Mouse (Mus musculus): ENCODE measurements at regions not wholly inside any gene's neighbourhood (a gene's known extent, or its start where the extent isn't known, plus 50 kb on each side); places are given as distances from the start of the nearest gene placed in this dataset.

- Histone ChIP-seq H3K4me1 (no peaks in the 10 kb centered on the region), H3K4me3 (no peak overlapping the region), H3K27ac (replicated peaks) (no peak overlapping the region), H3K4me2 (replicated peaks) (no peak overlapping the region), H3K27me3 (no peaks in the 10 kb centered on the region), H3K36me3 (no peaks in the 10 kb centered on the region), H3K9me3 (no peaks in the 10 kb centered on the region), H3K9ac (replicated peaks) (no peak overlapping the region)
- 87% methylated on average over 3 of the region's 3 CpGs for WGBS
- ATAC-seq (replicated peaks) = no peak
These were observed 197.9 kb upstream of the Arid1b start for GRCm38 (mm10) chr17:4796241-4796640.

GRCm38 (mm10) chr17:4804013-4804412 lies 190.1 kb upstream of the Arid1b start:
- Histone ChIP-seq H3K9me3 (no peaks in the 10 kb centered on the region), H3K27ac (replicated peaks) (no peak overlapping the region), H3K4me2 (replicated peaks) (no peak overlapping the region), H3K9ac (replicated peaks) (no peak overlapping the region), H3K4me3 (no peak overlapping the region), H3K4me1 (no peaks in the 10 kb centered on the region), H3K27me3 (no peaks in the 10 kb centered on the region), H3K36me3 (no peaks in the 10 kb centered on the region)
- WGBS = 81% methylated on average over 4 of the region's 4 CpGs
- ATAC-seq (replicated peaks) = no peak

GRCm38 (mm10) chr17:4806051-4806450 lies 188.1 kb upstream of the Arid1b start:
- Histone ChIP-seq H3K27me3 (no peaks in the 10 kb centered on the region), H3K36me3 (no peaks in the 10 kb centered on the region), H3K9me3 (no peaks in the 10 kb centered on the region), H3K4me3 (no peak overlapping the region), H3K9ac (replicated peaks) (no peak overlapping the region), H3K4me2 (replicated peaks) (no peak overlapping the region), H3K27ac (replicated peaks) (no peak overlapping the region), H3K4me1 (no peaks in the 10 kb centered on the region)
- 50% methylated on average over 5 of the region's 5 CpGs for WGBS
- no peak for ATAC-seq (replicated peaks)

- no peaks in the 10 kb centered on the region for H3K9me3 ChIP-seq
- no peak overlapping the region for H3K4me3 ChIP-seq
These were observed 185.2 kb upstream of the Arid1b start for GRCm38 (mm10) chr17:4808926-4809325.

GRCm38 (mm10) chr17:4813232-4813631 lies 180.9 kb upstream of the Arid1b start:
- Histone ChIP-seq H3K9me3 (peaks cover 3% of the 10 kb centered on the region; the same call in 1 of the 2 replicates), H3K36me3 (no peaks in the 10 kb centered on the region), H3K27me3 (no peaks in the 10 kb centered on the region), H3K4me3 (no peak overlapping the region), H3K9ac (replicated peaks) (no peak overlapping the region), H3K27ac (replicated peaks) (no peak overlapping the region), H3K4me2 (replicated peaks) (no peak overlapping the region), H3K4me1 (no peaks in the 10 kb centered on the region)
- 94% methylated on average over 3 of the region's 3 CpGs for WGBS
- no peak for ATAC-seq (replicated peaks)

More at GRCm38 (mm10) chr17:4808926-4809325, 185.2 kb upstream of the Arid1b start:
- WGBS = 93% methylated on average over 3 of the region's 3 CpGs
- Histone ChIP-seq H3K27ac (replicated peaks) (no peak overlapping the region), H3K4me1 (no peaks in the 10 kb centered on the region), H3K4me2 (replicated peaks) (no peak overlapping the region), H3K9ac (replicated peaks) (no peak overlapping the region), H3K27me3 (no peaks in the 10 kb centered on the region), H3K36me3 (no peaks in the 10 kb centered on the region)
- ATAC-seq (replicated peaks) = no peak

- Histone ChIP-seq H3K36me3 (no peaks in the 10 kb centered on the region), H3K27me3 (no peaks in the 10 kb centered on the region), H3K4me1 (no peaks in the 10 kb centered on the region), H3K4me2 (replicated peaks) (no peak overlapping the region), H3K9me3 (peaks cover 3% of the 10 kb centered on the region; the same call in 1 of the 2 replicates), H3K4me3 (no peak overlapping the region), H3K27ac (replicated peaks) (no peak overlapping the region), H3K9ac (replicated peaks) (no peak overlapping the region)
- WGBS = 82% methylated on average over 6 of the region's 6 CpGs
- no peak for ATAC-seq (replicated peaks)
These were observed 180.5 kb upstream of the Arid1b start for GRCm38 (mm10) chr17:4813666-4814065.

- no peak overlapping the region for H3K9ac ChIP-seq (replicated peaks)
- no peaks in the 10 kb centered on the region for H3K36me3 ChIP-seq
- no peaks in the 10 kb centered on the region for H3K9me3 ChIP-seq
- no peak overlapping the region for H3K27ac ChIP-seq (replicated peaks)
- 88% methylated on average over 8 of the region's 8 CpGs for WGBS
- H3K27me3 ChIP-seq = no peaks in the 10 kb centered on the region
- no peaks in the 10 kb centered on the region for H3K4me1 ChIP-seq
- no peak overlapping the region for H3K4me3 ChIP-seq
- ATAC-seq (replicated peaks) = no peak
- no peak overlapping the region for H3K4me2 ChIP-seq (replicated peaks)
These were observed 168.8 kb upstream of the Arid1b start for GRCm38 (mm10) chr17:4825221-4825895.

- no peak overlapping the region for H3K9ac ChIP-seq (replicated peaks)
- ATAC-seq (replicated peaks) = no peak
- H3K27me3 ChIP-seq = no peaks in the 10 kb centered on the region
- no peaks in the 10 kb centered on the region for H3K9me3 ChIP-seq
- H3K4me1 ChIP-seq = no peaks in the 10 kb centered on the region
- H3K27ac ChIP-seq (replicated peaks) = no peak overlapping the region
- H3K4me2 ChIP-seq (replicated peaks) = no peak overlapping the region
- WGBS = 80% methylated on average over 7 of the region's 7 CpGs
- no peak overlapping the region for H3K4me3 ChIP-seq
- no peaks in the 10 kb centered on the region for H3K36me3 ChIP-seq
These were observed 160.1 kb upstream of the Arid1b start for GRCm38 (mm10) chr17:4834065-4834464.

- Histone ChIP-seq H3K27ac (replicated peaks) (no peak overlapping the region), H3K27me3 (no peaks in the 10 kb centered on the region), H3K4me1 (no peaks in the 10 kb centered on the region), H3K4me2 (replicated peaks) (no peak overlapping the region), H3K36me3 (no peaks in the 10 kb centered on the region), H3K4me3 (no peak overlapping the region), H3K9ac (replicated peaks) (no peak overlapping the region), H3K9me3 (no peaks in the 10 kb centered on the region)
- 45% methylated on average over 7 of the region's 7 CpGs for WGBS
- ATAC-seq (replicated peaks) = no peak
These were observed 159.6 kb upstream of the Arid1b start for GRCm38 (mm10) chr17:4834571-4834970.

GRCm38 (mm10) chr17:4835065-4835705 lies 158.9 kb upstream of the Arid1b start:
- Histone ChIP-seq H3K4me1 (no peaks in the 10 kb centered on the region), H3K36me3 (no peaks in the 10 kb centered on the region), H3K4me3 (no peak overlapping the region), H3K27ac (replicated peaks) (no peak overlapping the region), H3K9ac (replicated peaks) (no peak overlapping the region), H3K4me2 (replicated peaks) (no peak overlapping the region), H3K9me3 (no peaks in the 10 kb centered on the region), H3K27me3 (no peaks in the 10 kb centered on the region)
- no peak for ATAC-seq (replicated peaks)
- 77% methylated on average over 8 of the region's 8 CpGs for WGBS

- Histone ChIP-seq H3K27ac (replicated peaks) (no peak overlapping the region), H3K4me2 (replicated peaks) (no peak overlapping the region), H3K9me3 (no peaks in the 10 kb centered on the region), H3K9ac (replicated peaks) (no peak overlapping the region), H3K27me3 (no peaks in the 10 kb centered on the region), H3K4me3 (no peak overlapping the region), H3K36me3 (no peaks in the 10 kb centered on the region), H3K4me1 (no peaks in the 10 kb centered on the region)
- WGBS = 96% methylated on average over 3 of the region's 3 CpGs
- no peak for ATAC-seq (replicated peaks)
These were observed 154.0 kb upstream of the Arid1b start for GRCm38 (mm10) chr17:4840123-4840522.

- Histone ChIP-seq H3K27me3 (no peaks in the 10 kb centered on the region), H3K4me1 (no peaks in the 10 kb centered on the region), H3K27ac (replicated peaks) (no peak overlapping the region), H3K4me3 (no peak overlapping the region), H3K9me3 (no peaks in the 10 kb centered on the region), H3K4me2 (replicated peaks) (no peak overlapping the region), H3K36me3 (no peaks in the 10 kb centered on the region), H3K9ac (replicated peaks) (no peak overlapping the region)
- no peak for ATAC-seq (replicated peaks)
- 93% methylated on average over 3 of the region's 3 CpGs for WGBS
These were observed 135.8 kb upstream of the Arid1b start for GRCm38 (mm10) chr17:4858304-4858703.

- H3K9ac ChIP-seq (replicated peaks) = no peak overlapping the region
- ATAC-seq (replicated peaks) = no peak
- H3K4me2 ChIP-seq (replicated peaks) = peak overlapping the region; percentile 40; the same call in 1 of the 2 replicates
- 72% methylated on average over 10 of the region's 10 CpGs for WGBS
- no peaks in the 10 kb centered on the region for H3K9me3 ChIP-seq
- no peak overlapping the region for H3K4me3 ChIP-seq
- no peak overlapping the region; the same call in 1 of the 2 replicates for H3K27ac ChIP-seq (replicated peaks)
- H3K36me3 ChIP-seq = no peaks in the 10 kb centered on the region
- H3K27me3 ChIP-seq = no peaks in the 10 kb centered on the region
- peaks cover 14% of the 10 kb centered on the region for H3K4me1 ChIP-seq
These were observed 129.2 kb upstream of the Arid1b start for GRCm38 (mm10) chr17:4864901-4865300.
